Mouse (Mus musculus): ENCODE measurements around the gene Megf6. TPM values are rescaled to one million over a fixed set of nuclear protein-coding genes. Genes with fewer than 3 reads are reported as not detected.

Megf6 gene
- total and polyA plus RNA-seq, 2 experiments: 0.28 to 1.4 TPM

DNA sequence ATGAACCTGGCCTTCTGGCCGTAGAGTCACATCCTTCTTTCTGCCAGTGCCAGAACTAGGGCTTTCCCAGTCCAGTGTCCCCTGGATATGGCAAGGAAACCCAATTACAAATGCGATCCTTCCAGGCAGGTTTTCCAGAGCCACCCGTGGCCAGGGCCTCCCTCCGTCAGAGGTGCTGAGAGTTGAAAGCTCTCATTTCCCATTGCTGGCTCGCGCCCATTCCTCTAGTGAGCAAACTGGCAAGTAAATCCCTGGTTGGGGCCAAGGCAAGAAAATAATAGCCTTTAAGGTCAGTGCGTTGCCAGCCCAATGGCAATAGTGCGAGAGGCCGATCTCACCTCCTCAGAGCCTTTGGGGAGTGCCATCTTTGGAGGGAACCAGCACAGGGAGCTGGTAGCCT, 59.0 kb downstream of the Megf6 start:
- Histone ChIP-seq H3K27me3 (ENCODE audit: control insufficient read depth, insufficient read depth, low read length) (no peaks in the 10 kb centered on the region), H3K79me2 (ENCODE audit: control insufficient read depth, insufficient read depth, low read length) (no peaks in the 10 kb centered on the region), H3K36me3 (ENCODE audit: control insufficient read depth, insufficient read depth, low read length) (no peaks in the 10 kb centered on the region), H3K4me1 (ENCODE audit: control insufficient read depth, insufficient read depth, low read length) (no peaks in the 10 kb centered on the region), H3K27ac (replicated peaks; ENCODE audit: insufficient read depth, low read depth, low read length) (no peak overlapping the region), H3K9ac (ENCODE audit: low read depth, low read length) (no peak overlapping the region), H3K4me3 (ENCODE audit: insufficient read depth, low read depth, low read length) (no peak overlapping the region)
- TF ChIP-seq CTCF (IDR thresholded peaks at IDR 0.05; ENCODE audit: low read depth, low read length): no peak
- no peak for TF ChIP-seq POLR2A (IDR thresholded peaks at IDR 0.05; ENCODE audit: extremely low read depth, insufficient read depth, low read length)
- 96% methylated on average over 9 of the region's 9 CpGs for WGBS
- DNase-seq (ENCODE audit: extremely low read depth, low read depth, low spot score): no peak

DNA sequence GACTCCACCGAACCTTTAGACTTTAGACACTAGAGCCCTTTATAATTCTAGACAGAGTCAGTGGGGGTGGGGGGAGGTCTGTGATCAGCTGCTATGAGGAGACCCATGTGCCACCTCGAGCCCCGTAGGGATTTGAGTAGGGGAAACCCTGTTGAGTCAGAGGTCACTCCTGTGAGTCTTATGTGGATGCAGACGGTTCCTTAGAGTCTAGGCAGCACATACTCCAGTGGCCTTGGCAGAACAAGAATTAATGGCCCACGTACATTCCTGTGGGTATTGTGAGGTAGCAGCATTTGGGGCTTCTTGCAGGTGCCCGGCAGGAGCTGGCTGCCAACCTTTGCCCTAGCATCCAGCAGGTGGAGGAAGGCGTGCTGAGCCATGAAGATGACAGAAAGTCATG, 60.9 kb downstream of the Megf6 start:
- DNase-seq (ENCODE audit: extremely low read depth, low read depth, low spot score): no peak
- Histone ChIP-seq H3K27ac (replicated peaks; ENCODE audit: insufficient read depth, low read depth, low read length) (no peak overlapping the region), H3K4me3 (ENCODE audit: insufficient read depth, low read depth, low read length) (no peak overlapping the region), H3K27me3 (ENCODE audit: control insufficient read depth, insufficient read depth, low read length) (no peaks in the 10 kb centered on the region), H3K4me1 (ENCODE audit: control insufficient read depth, insufficient read depth, low read length) (no peaks in the 10 kb centered on the region), H3K36me3 (ENCODE audit: control insufficient read depth, insufficient read depth, low read length) (no peaks in the 10 kb centered on the region), H3K79me2 (ENCODE audit: control insufficient read depth, insufficient read depth, low read length) (no peaks in the 10 kb centered on the region), H3K9ac (ENCODE audit: low read depth, low read length) (no peak overlapping the region)
- 84% methylated on average over 7 of the region's 7 CpGs for WGBS
- TF ChIP-seq CTCF (IDR thresholded peaks at IDR 0.05; ENCODE audit: low read depth, low read length) (no peak), POLR2A (IDR thresholded peaks at IDR 0.05; ENCODE audit: extremely low read depth, insufficient read depth, low read length) (no peak)

DNA sequence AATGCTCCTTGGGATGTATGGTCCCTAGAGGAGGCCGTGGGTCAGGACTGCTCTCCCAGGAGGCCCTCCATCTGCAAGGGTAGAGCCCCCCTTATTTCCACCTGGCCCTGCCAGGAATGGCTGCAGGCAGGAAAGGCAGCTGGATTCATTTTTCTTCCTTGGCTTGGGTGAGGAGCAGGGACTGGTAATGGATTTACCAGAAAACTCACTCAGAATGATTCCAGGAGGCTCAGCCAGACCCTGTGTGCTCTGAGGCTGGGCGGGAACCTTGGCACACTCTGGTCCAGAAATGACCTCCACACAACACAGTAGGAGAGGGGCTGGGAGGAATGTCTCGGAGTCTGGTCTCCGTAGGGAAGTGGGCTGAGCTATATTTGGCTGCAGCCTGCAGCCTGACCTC, 61.8 kb downstream of the Megf6 start:
- TF ChIP-seq CTCF (IDR thresholded peaks at IDR 0.05; ENCODE audit: low read depth, low read length): no peak
- TF ChIP-seq POLR2A (IDR thresholded peaks at IDR 0.05; ENCODE audit: extremely low read depth, insufficient read depth, low read length): no peak
- no peak overlapping the region for H3K9ac ChIP-seq (ENCODE audit: low read depth, low read length)
- no peaks in the 10 kb centered on the region for H3K36me3 ChIP-seq (ENCODE audit: control insufficient read depth, insufficient read depth, low read length)
- DNase-seq (ENCODE audit: extremely low read depth, low read depth, low spot score): no peak
- no peak overlapping the region for H3K4me3 ChIP-seq (ENCODE audit: insufficient read depth, low read depth, low read length)
- no peaks in the 10 kb centered on the region for H3K79me2 ChIP-seq (ENCODE audit: control insufficient read depth, insufficient read depth, low read length)
- 72% methylated on average over 4 of the region's 4 CpGs for WGBS
- no peaks in the 10 kb centered on the region for H3K4me1 ChIP-seq (ENCODE audit: control insufficient read depth, insufficient read depth, low read length)
- no peaks in the 10 kb centered on the region for H3K27me3 ChIP-seq (ENCODE audit: control insufficient read depth, insufficient read depth, low read length)
- no peak overlapping the region for H3K27ac ChIP-seq (replicated peaks; ENCODE audit: insufficient read depth, low read depth, low read length)

DNA sequence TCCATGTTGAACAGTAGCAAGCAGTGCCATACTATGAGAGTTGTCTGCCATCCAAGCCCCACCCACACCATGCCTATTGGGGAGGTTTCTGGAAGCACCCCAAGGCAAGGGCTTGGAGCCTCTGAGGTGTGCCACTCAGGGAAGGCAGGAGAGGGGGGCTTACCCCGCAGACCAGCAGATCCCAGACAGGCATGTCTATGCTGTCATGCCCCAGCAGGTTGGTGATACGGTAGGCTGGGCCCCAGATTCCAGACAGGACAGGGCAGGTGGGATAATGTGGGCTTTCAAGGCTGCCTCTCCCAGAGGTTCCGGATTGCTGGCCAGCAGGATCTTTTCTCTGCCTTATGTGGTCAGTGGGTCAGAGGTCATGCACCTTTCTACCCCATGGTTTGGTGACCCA, 65.5 kb downstream of the Megf6 start:
- no peaks in the 10 kb centered on the region for H3K36me3 ChIP-seq (ENCODE audit: control insufficient read depth, insufficient read depth, low read length)
- 0 out of 2 replicates have a peak, but pooled peaks cover 2% of the 10 kb centered on the region for H3K27me3 ChIP-seq (ENCODE audit: control insufficient read depth, insufficient read depth, low read length)
- no peak overlapping the region for H3K9ac ChIP-seq (ENCODE audit: low read depth, low read length)
- no peaks in the 10 kb centered on the region for H3K4me1 ChIP-seq (ENCODE audit: control insufficient read depth, insufficient read depth, low read length)
- TF ChIP-seq CTCF (IDR thresholded peaks at IDR 0.05; ENCODE audit: low read depth, low read length) (no peak), POLR2A (IDR thresholded peaks at IDR 0.05; ENCODE audit: extremely low read depth, insufficient read depth, low read length) (no peak)
- WGBS: 72% methylated on average over 3 of the region's 3 CpGs
- DNase-seq (ENCODE audit: extremely low read depth, low read depth, low spot score): peak; percentile 13
- H3K27ac ChIP-seq (replicated peaks; ENCODE audit: insufficient read depth, low read depth, low read length): no peak overlapping the region
- no peaks in the 10 kb centered on the region for H3K79me2 ChIP-seq (ENCODE audit: control insufficient read depth, insufficient read depth, low read length)
- no peak overlapping the region for H3K4me3 ChIP-seq (ENCODE audit: insufficient read depth, low read depth, low read length)

DNA sequence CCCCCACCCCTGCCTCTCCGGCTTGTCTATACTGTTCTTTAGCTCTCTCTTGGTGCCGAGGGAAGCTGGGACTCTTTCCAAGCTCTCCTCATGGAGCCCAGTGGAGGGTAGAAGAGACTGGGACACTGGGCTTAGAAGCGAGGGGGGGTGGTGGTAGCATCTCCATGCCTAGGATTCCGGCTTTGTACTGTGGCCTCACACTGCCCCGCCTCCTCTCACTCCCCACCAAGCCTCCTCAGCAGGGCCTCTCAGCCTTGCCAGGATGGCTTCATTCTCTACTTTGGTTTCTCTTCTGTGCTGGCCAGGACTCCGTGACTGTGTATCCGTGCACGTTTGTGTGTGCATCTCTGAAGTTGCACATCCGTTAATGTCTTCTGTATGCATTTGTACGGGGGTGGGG, 66.4 kb downstream of the Megf6 start:
- DNase-seq (ENCODE audit: extremely low read depth, low read depth, low spot score): no peak
- Histone ChIP-seq H3K27me3 (ENCODE audit: control insufficient read depth, insufficient read depth, low read length) (0 out of 2 replicates have a peak, but pooled peaks cover 2% of the 10 kb centered on the region), H3K4me1 (ENCODE audit: control insufficient read depth, insufficient read depth, low read length) (no peaks in the 10 kb centered on the region), H3K9ac (ENCODE audit: low read depth, low read length) (no peak overlapping the region), H3K27ac (replicated peaks; ENCODE audit: insufficient read depth, low read depth, low read length) (no peak overlapping the region), H3K79me2 (ENCODE audit: control insufficient read depth, insufficient read depth, low read length) (no peaks in the 10 kb centered on the region), H3K4me3 (ENCODE audit: insufficient read depth, low read depth, low read length) (no peak overlapping the region), H3K36me3 (ENCODE audit: control insufficient read depth, insufficient read depth, low read length) (no peaks in the 10 kb centered on the region)
- 34% methylated on average over 10 of the region's 10 CpGs for WGBS
- TF ChIP-seq POLR2A (IDR thresholded peaks at IDR 0.05; ENCODE audit: extremely low read depth, insufficient read depth, low read length): no peak
- no peak for TF ChIP-seq CTCF (IDR thresholded peaks at IDR 0.05; ENCODE audit: low read depth, low read length)

DNA sequence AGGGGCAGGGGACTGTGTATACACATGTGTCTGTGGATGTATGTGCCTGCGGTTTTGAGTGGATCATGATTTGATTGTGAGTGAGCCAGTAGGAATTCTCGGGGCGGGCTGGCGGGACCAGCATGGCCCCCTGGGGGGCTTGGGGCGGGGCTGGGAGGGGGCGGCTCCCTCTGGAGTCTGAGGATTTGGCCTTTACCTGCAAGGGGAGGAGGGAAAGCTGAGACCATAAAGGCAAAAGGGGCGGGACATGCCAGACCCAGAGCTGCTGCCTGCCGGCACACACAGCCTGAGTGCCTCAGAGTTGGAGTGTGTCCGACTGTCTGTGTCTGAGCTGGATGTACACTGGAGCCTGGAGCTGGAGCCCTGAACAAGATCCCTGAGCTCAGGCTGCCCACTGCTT, 66.8 kb downstream of the Megf6 start:
- H3K4me3 ChIP-seq (ENCODE audit: insufficient read depth, low read depth, low read length): no peak overlapping the region
- 9% methylated on average over 9 of the region's 9 CpGs for WGBS
- DNase-seq (ENCODE audit: extremely low read depth, low read depth, low spot score): no peak
- TF ChIP-seq POLR2A (IDR thresholded peaks at IDR 0.05; ENCODE audit: extremely low read depth, insufficient read depth, low read length) (no peak), CTCF (IDR thresholded peaks at IDR 0.05; ENCODE audit: low read depth, low read length) (no peak)
- no peaks in the 10 kb centered on the region for H3K36me3 ChIP-seq (ENCODE audit: control insufficient read depth, insufficient read depth, low read length)
- no peak overlapping the region for H3K27ac ChIP-seq (replicated peaks; ENCODE audit: insufficient read depth, low read depth, low read length)
- H3K79me2 ChIP-seq (ENCODE audit: control insufficient read depth, insufficient read depth, low read length): no peaks in the 10 kb centered on the region
- no peaks in the 10 kb centered on the region for H3K4me1 ChIP-seq (ENCODE audit: control insufficient read depth, insufficient read depth, low read length)
- no peak overlapping the region for H3K9ac ChIP-seq (ENCODE audit: low read depth, low read length)
- H3K27me3 ChIP-seq (ENCODE audit: control insufficient read depth, insufficient read depth, low read length): 0 out of 2 replicates have a peak, but pooled peaks cover 2% of the 10 kb centered on the region

Data from liver, adult 2 months (tissue).